10 mouse cellular contexts compared by ENCODE assay signal in the genomic region with DNA sequence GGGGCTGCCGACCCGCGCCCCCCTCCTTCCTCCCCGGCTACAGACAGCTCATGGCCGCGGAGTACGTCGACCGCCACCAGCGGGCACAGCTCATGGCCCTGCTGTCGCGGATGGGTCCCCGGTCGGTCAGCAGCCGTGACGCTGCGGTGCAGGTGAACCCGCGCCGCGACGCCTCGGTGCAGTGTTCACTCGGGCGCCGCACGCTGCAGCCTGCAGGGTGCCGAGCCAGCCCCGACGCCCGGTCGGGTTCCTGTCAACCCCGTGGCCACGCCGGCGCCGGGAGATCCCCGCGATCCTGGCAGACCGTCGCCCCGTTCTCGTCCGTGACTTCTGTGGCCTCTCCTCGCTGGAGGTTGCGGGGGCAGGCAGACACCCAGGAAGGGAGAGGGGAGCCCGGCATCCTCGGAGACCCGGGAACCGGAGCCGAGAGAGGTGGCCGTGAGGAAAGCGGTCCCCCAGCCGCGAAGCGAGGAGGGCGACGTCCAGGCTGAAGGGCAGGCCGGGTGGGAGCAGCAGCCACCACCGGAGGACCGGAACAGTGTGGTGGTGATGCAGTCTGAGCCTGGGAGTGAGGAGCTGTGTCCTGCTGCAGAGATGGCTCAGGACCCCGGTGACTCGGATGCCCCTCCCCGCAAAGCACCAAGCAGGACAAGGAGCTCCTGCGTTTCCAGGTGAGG. TPM values are rescaled to one million over a fixed set of nuclear protein-coding genes. Genes with fewer than 3 reads are reported as not detected.
A peak's percentile ranks its signal among the peaks of the same experiment; 100 is the strongest.
DNase-seq lines count a peak whose midpoint lies in the region; ATAC-seq and TF ChIP-seq lines count a peak whose summit lies in the region.
"Not testable (repeated sequence)": the region's sequence is repeated elsewhere in the genome, so short reads cannot be mapped to it uniquely, and the experiment has no call there.
"Had no signal": no experiment of that assay in that cellular context is flagged by ENCODE, and none has a peak within 500 bp of the region (broad histone marks: within the 10 kb centered on the region; RNA-seq: fewer than 3 reads in every experiment).

No protein-coding gene starts in this region.

- H3K9ac ChIP-seq in embryonic facial prominence, embryonic 15.5 days; liver, postnatal 0 days (replicated peaks); stomach, embryonic 14.5 days (replicated peaks; ENCODE audit: low read depth, low read length): not testable (repeated sequence)
- peak overlapping the region; percentile 58 for H3K9ac ChIP-seq in hindbrain, embryonic 12.5 days
- peak overlapping the region; percentile 14; the same call in 1 of the 2 replicates for H3K9ac ChIP-seq in kidney, postnatal 0 days (ENCODE audit: low read depth, low read length)
- H3K9ac ChIP-seq in midbrain, embryonic 15.5 days: peak overlapping the region; percentile 32

- H3K4me1 ChIP-seq in embryonic facial prominence, embryonic 15.5 days; hindbrain, embryonic 12.5 days; kidney, postnatal 0 days (replicated peaks; ENCODE audit: insufficient read depth, low read length); liver, postnatal 0 days (ENCODE audit: insufficient read depth); midbrain, embryonic 15.5 days; stomach, embryonic 14.5 days (ENCODE audit: control insufficient read depth, insufficient read depth, low read length): not testable (repeated sequence)

- peak overlapping the region; percentile 81 for H3K4me2 ChIP-seq in embryonic facial prominence, embryonic 15.5 days (replicated peaks)
- peak overlapping the region; percentile 73 for H3K4me2 ChIP-seq in hindbrain, embryonic 12.5 days (replicated peaks)
- H3K4me2 ChIP-seq in kidney, postnatal 0 days (ENCODE audit: low read length): peak overlapping the region; percentile 56
- peak overlapping the region; percentile 59 for H3K4me2 ChIP-seq in liver, postnatal 0 days (ENCODE audit: low read depth, low read length)
- peak overlapping the region; percentile 65 for H3K4me2 ChIP-seq in midbrain, embryonic 15.5 days
- peak overlapping the region; percentile 56 for H3K4me2 ChIP-seq in stomach, embryonic 14.5 days (replicated peaks; ENCODE audit: low read depth, low read length)

- peak overlapping the region; percentile 42 for H3K4me3 ChIP-seq in embryonic facial prominence, embryonic 15.5 days (replicated peaks)
- peak overlapping the region; percentile 39 for H3K4me3 ChIP-seq in hindbrain, embryonic 12.5 days
- peak overlapping the region; percentile 31 for H3K4me3 ChIP-seq in kidney, postnatal 0 days (replicated peaks; ENCODE audit: low read depth, low read length)
- H3K4me3 ChIP-seq in liver, postnatal 0 days (ENCODE audit: low read depth, low read length): peak overlapping the region; percentile 37
- peak overlapping the region; percentile 39 for H3K4me3 ChIP-seq in midbrain, embryonic 15.5 days
- peak overlapping the region; percentile 29; the same call in 1 of the 2 replicates for H3K4me3 ChIP-seq in stomach, embryonic 14.5 days (ENCODE audit: low read depth, low read length)

- not testable (repeated sequence) for H3K27ac ChIP-seq in embryonic facial prominence, embryonic 15.5 days (replicated peaks); hindbrain, embryonic 12.5 days; kidney, postnatal 0 days; liver, postnatal 0 days (ENCODE audit: low read depth); midbrain, embryonic 15.5 days; stomach, embryonic 14.5 days (ENCODE audit: low read length)

- not testable (repeated sequence) for H3K9me3 ChIP-seq in embryonic facial prominence, embryonic 15.5 days (replicated peaks); hindbrain, embryonic 12.5 days (replicated peaks); kidney, postnatal 0 days (replicated peaks; ENCODE audit: low read length); liver, postnatal 0 days (ENCODE audit: low read length); midbrain, embryonic 15.5 days; stomach, embryonic 14.5 days (ENCODE audit: control insufficient read depth, low read depth, low read length)

- not testable (repeated sequence) for H3K36me3 ChIP-seq in embryonic facial prominence, embryonic 15.5 days; hindbrain, embryonic 12.5 days; kidney, postnatal 0 days (ENCODE audit: insufficient read depth, low read length); liver, postnatal 0 days (replicated peaks; ENCODE audit: insufficient read depth, low read length); midbrain, embryonic 15.5 days (replicated peaks); stomach, embryonic 14.5 days (ENCODE audit: control insufficient read depth, insufficient read depth, low read length)

- not testable (repeated sequence) for TF ChIP-seq CTCF in kidney, postnatal 0 days (IDR thresholded peaks at IDR 0.05; ENCODE audit: low read depth); liver, postnatal 0 days (IDR thresholded peaks at IDR 0.05; ENCODE audit: low read depth)

- ATAC-seq in activated CD4-positive, CD25-positive, alpha-beta regulatory T cell, adult 4 months: peak; percentile 36
- ATAC-seq in embryonic facial prominence, embryonic 15.5 days (ENCODE audit: insufficient number of reproducible peaks, low FRiP score, low TSS enrichment, low read depth): peak; percentile 51; the same call in 1 of the 2 replicates
- peak; percentile 80 for ATAC-seq in hindbrain, embryonic 12.5 days (ENCODE audit: low FRiP score)
- ATAC-seq in kidney, postnatal 0 days (replicated peaks; ENCODE audit: low FRiP score, low read depth): peak; percentile 59
- ATAC-seq in liver, postnatal 0 days: 0 out of 2 replicates have a peak, but pooled peaks have one; percentile 17
- ATAC-seq in midbrain, embryonic 15.5 days (replicated peaks): peak; percentile 86
- ATAC-seq in stomach, embryonic 14.5 days (ENCODE audit: insufficient number of reproducible peaks, insufficient read depth, low FRiP score, low read depth): not testable (repeated sequence)

- 2% methylated on average over 39 of the region's 65 CpGs for WGBS in embryonic facial prominence, embryonic 15.5 days
- WGBS in hindbrain, embryonic 12.5 days: 1% methylated on average over 52 of the region's 65 CpGs
- WGBS in kidney, postnatal 0 days: 2% methylated on average over 42 of the region's 65 CpGs
- WGBS in liver, postnatal 0 days (ENCODE audit: insufficient replicate concordance): 7% methylated on average over 38 of the region's 65 CpGs
- WGBS in midbrain, embryonic 15.5 days: 2% methylated on average over 40 of the region's 65 CpGs
- 3% methylated on average over 43 of the region's 65 CpGs for WGBS in stomach, embryonic 14.5 days

- peak; percentile 77 for DNase-seq in heart, adult 11 months
- not testable (repeated sequence) for DNase-seq in kidney, postnatal 0 days (ENCODE audit: low spot score)
- DNase-seq in liver, postnatal 0 days: peak; percentile 16

- peaks cover 22% of the 10 kb centered on the region for H3K27me3 ChIP-seq in embryonic facial prominence, embryonic 15.5 days
- H3K27me3 ChIP-seq in hindbrain, embryonic 12.5 days: peaks cover 28% of the 10 kb centered on the region
- H3K27me3 ChIP-seq in kidney, postnatal 0 days (ENCODE audit: insufficient read depth, low read length); midbrain, embryonic 15.5 days (replicated peaks); stomach, embryonic 14.5 days (ENCODE audit: control insufficient read depth, insufficient read depth, low read length): not testable (repeated sequence)
- peaks cover 23% of the 10 kb centered on the region for H3K27me3 ChIP-seq in liver, postnatal 0 days (ENCODE audit: insufficient read depth, low read length)

- not testable (repeated sequence) for TF ChIP-seq EP300 in liver, postnatal 0 days (IDR thresholded peaks at IDR 0.05; ENCODE audit: low read depth)

RNA-seq across cellular contexts. Expression of a gene that starts 7.1 kb away (rescaled TPM):
- polyA plus RNA-seq in activated CD4-positive, CD25-positive, alpha-beta regulatory T cell, adult 4 months (2017; shearing (Covaris generic)): not detected
- 0.31 and 0.66 TPM in 2 replicates for polyA plus RNA-seq in embryonic facial prominence, embryonic 15.5 days (2015; fragmentation: Nextera tagmentation; extraction: Ambion mirVana)
- 24.8 and 25.5 TPM in 2 replicates for polyA plus RNA-seq in hindbrain, embryonic 12.5 days (2016; fragmentation: Nextera tagmentation; extraction: Ambion mirVana)
- polyA plus RNA-seq in kidney, postnatal 0 days (2015; fragmentation: Nextera tagmentation; extraction: Ambion mirVana): 1.1 and 1.5 TPM in 2 replicates
- not detected in 2 replicates for polyA plus RNA-seq in liver, postnatal 0 days (2015; fragmentation: Nextera tagmentation; extraction: Ambion mirVana)
- polyA plus RNA-seq in midbrain, embryonic 15.5 days (2015; fragmentation: Nextera tagmentation; extraction: Ambion mirVana): 25.1 and 28.6 TPM in 2 replicates
- 14.2 and 14.4 TPM in 2 replicates for polyA plus RNA-seq in stomach, embryonic 14.5 days (2014; fragmentation: Nextera tagmentation; extraction: Ambion mirVana)
- polyA plus RNA-seq: CD4-positive, CD25-positive, alpha-beta regulatory T cell, adult 4 months had no signal

RNA-seq across cellular contexts. Expression of a gene that starts 39.2 kb away (rescaled TPM):
- not detected for polyA plus RNA-seq in activated CD4-positive, CD25-positive, alpha-beta regulatory T cell, adult 4 months (2017; shearing (Covaris generic))
- not detected in 2 replicates for polyA plus RNA-seq in embryonic facial prominence, embryonic 15.5 days (2015; fragmentation: Nextera tagmentation; extraction: Ambion mirVana)
- polyA plus RNA-seq in hindbrain, embryonic 12.5 days (2016; fragmentation: Nextera tagmentation; extraction: Ambion mirVana): not detected in 2 replicates
- not detected in 2 replicates for polyA plus RNA-seq in kidney, postnatal 0 days (2015; fragmentation: Nextera tagmentation; extraction: Ambion mirVana)
- not detected in 2 replicates for polyA plus RNA-seq in liver, postnatal 0 days (2015; fragmentation: Nextera tagmentation; extraction: Ambion mirVana)
- polyA plus RNA-seq in midbrain, embryonic 15.5 days (2015; fragmentation: Nextera tagmentation; extraction: Ambion mirVana): not detected in 2 replicates
- not detected in 2 replicates for polyA plus RNA-seq in stomach, embryonic 14.5 days (2014; fragmentation: Nextera tagmentation; extraction: Ambion mirVana)
- polyA plus RNA-seq: CD4-positive, CD25-positive, alpha-beta regulatory T cell, adult 4 months; cortical plate, adult 2 months had no signal
